ENCODE assay signal across 18 mouse cellular contexts in genomic region chr11:96933562-96934276, GRCm38 (mm10). TPM values are rescaled to one million over a fixed set of nuclear protein-coding genes. Genes with fewer than 3 reads are reported as not detected.
DNase-seq lines count a peak whose midpoint lies in the region; ATAC-seq and TF ChIP-seq lines count a peak whose summit lies in the region.
"Had no signal": no experiment of that assay in that cellular context is flagged by ENCODE, and none has a peak within 500 bp of the region (broad histone marks: within the 10 kb centered on the region; RNA-seq: fewer than 3 reads in every experiment).

No protein-coding gene starts in this region.

- DNase-seq in kidney, postnatal 0 days (ENCODE audit: low spot score) = no peak
- DNase-seq in liver, postnatal 0 days = no peak
- DNase-seq in right cerebral cortex, postnatal 4 days = no peak
- DNase-seq in left cerebral cortex, postnatal 4 days = no peak
- DNase-seq in gastrocnemius, postnatal 36 days = no peak
- DNase-seq: cerebellum, adult 2 months; gastrocnemius, adult 2 months; thymus, postnatal 4 days had no signal

- no peak overlapping the region for H3K27ac ChIP-seq in hindbrain, embryonic 12.5 days
- H3K27ac ChIP-seq in hindbrain, embryonic 16.5 days (ENCODE audit: low read depth, low read length) = no peak overlapping the region
- peak overlapping the region; percentile 15; the same call in 1 of the 2 replicates for H3K27ac ChIP-seq in kidney, postnatal 0 days
- peak overlapping the region; percentile 90 for H3K27ac ChIP-seq in liver, postnatal 0 days (ENCODE audit: low read depth)
- H3K27ac ChIP-seq: gastrocnemius, adult 2 months; limb, embryonic 13.5 days; macrophage; neural tube, embryonic 15.5 days had no signal

- no peak overlapping the region for H3K4me3 ChIP-seq in hindbrain, embryonic 12.5 days
- H3K4me3 ChIP-seq in hindbrain, embryonic 16.5 days (ENCODE audit: low read length) = no peak overlapping the region
- H3K4me3 ChIP-seq in kidney, postnatal 0 days (replicated peaks; ENCODE audit: low read depth, low read length) = no peak overlapping the region
- H3K4me3 ChIP-seq in liver, postnatal 0 days (ENCODE audit: low read depth, low read length) = no peak overlapping the region
- H3K4me3 ChIP-seq: gastrocnemius, adult 2 months; limb, embryonic 13.5 days; neural tube, embryonic 15.5 days had no signal

- intact Hi-C loops in left cerebral cortex, postnatal 4 days (cut with DNase I) = no loop called here
- intact Hi-C loops in gastrocnemius, postnatal 36 days (cut with DNase I) = no loop called here

- ATAC-seq in hindbrain, embryonic 12.5 days (ENCODE audit: low FRiP score) = no peak
- no peak for ATAC-seq in hindbrain, embryonic 16.5 days
- peak; percentile 13 to 22; a peak in 1 of 4 replicates for ATAC-seq in hematopoietic stem cell, adult 5-6 weeks (replicated peaks in 1 of 2; ENCODE audit: insufficient read depth in 1 of 2, low FRiP score in 2 of 2, low TSS enrichment in 1 of 2, low read depth in 1 of 2, poor library complexity in 2 of 2, severe bottlenecking in 2 of 2)
- ATAC-seq in kidney, postnatal 0 days (replicated peaks; ENCODE audit: low FRiP score, low read depth) = no peak
- ATAC-seq in liver, postnatal 0 days = no peak
- ATAC-seq: activated CD4-positive, CD25-positive, alpha-beta regulatory T cell, adult 4 months had no signal

- 93% methylated on average over 13 of the region's 13 CpGs for WGBS in hindbrain, embryonic 12.5 days
- WGBS in hindbrain, embryonic 16.5 days = 91% methylated on average over 13 of the region's 13 CpGs
- 72% methylated on average over 13 of the region's 13 CpGs for WGBS in kidney, postnatal 0 days
- WGBS in liver, postnatal 0 days (ENCODE audit: insufficient replicate concordance) = 81% methylated on average over 13 of the region's 13 CpGs

- peak overlapping the region; percentile 18; the same call in 1 of the 2 replicates for H3K9ac ChIP-seq in hindbrain, embryonic 12.5 days
- H3K9ac ChIP-seq in hindbrain, embryonic 16.5 days (ENCODE audit: low read depth, low read length) = no peak overlapping the region
- H3K9ac ChIP-seq in kidney, postnatal 0 days (ENCODE audit: low read depth, low read length) = no peak overlapping the region
- H3K9ac ChIP-seq in liver, postnatal 0 days (replicated peaks) = no peak overlapping the region
- H3K9ac ChIP-seq: neural tube, embryonic 15.5 days had no signal

- TF ChIP-seq EP300 in liver, postnatal 0 days (IDR thresholded peaks at IDR 0.05; ENCODE audit: low read depth) = no peak

- H3K4me1 ChIP-seq in hindbrain, embryonic 12.5 days = peaks cover 10% of the 10 kb centered on the region; the same call in 1 of the 2 replicates
- H3K4me1 ChIP-seq in hindbrain, embryonic 16.5 days (ENCODE audit: control insufficient read depth, insufficient read depth, low read depth, low read length) = 0 out of 2 replicates have a peak, but pooled peaks cover 2% of the 10 kb centered on the region
- 0 out of 2 replicates have a peak, but pooled peaks cover 10% of the 10 kb centered on the region for H3K4me1 ChIP-seq in kidney, postnatal 0 days (replicated peaks; ENCODE audit: insufficient read depth, low read length)
- peaks cover 42% of the 10 kb centered on the region for H3K4me1 ChIP-seq in liver, postnatal 0 days (ENCODE audit: insufficient read depth)
- H3K4me1 ChIP-seq: neural tube, embryonic 15.5 days had no signal

- TF ChIP-seq CTCF in kidney, postnatal 0 days (IDR thresholded peaks at IDR 0.05; ENCODE audit: low read depth) = no peak
- TF ChIP-seq CTCF in liver, postnatal 0 days (IDR thresholded peaks at IDR 0.05; ENCODE audit: low read depth) = no peak

- no peaks in the 10 kb centered on the region for H3K9me3 ChIP-seq in hindbrain, embryonic 12.5 days (replicated peaks)
- H3K9me3 ChIP-seq in hindbrain, embryonic 16.5 days (ENCODE audit: control insufficient read depth, low read length) = no peaks in the 10 kb centered on the region
- no peaks in the 10 kb centered on the region for H3K9me3 ChIP-seq in kidney, postnatal 0 days (replicated peaks; ENCODE audit: low read length)
- no peaks in the 10 kb centered on the region for H3K9me3 ChIP-seq in liver, postnatal 0 days (ENCODE audit: low read length)
- H3K9me3 ChIP-seq: forebrain, embryonic 10.5 days; limb, embryonic 13.5 days; neural tube, embryonic 15.5 days had no signal

- no peak overlapping the region for H3K4me2 ChIP-seq in hindbrain, embryonic 12.5 days (replicated peaks)
- no peak overlapping the region for H3K4me2 ChIP-seq in hindbrain, embryonic 16.5 days (ENCODE audit: low read length)
- no peak overlapping the region for H3K4me2 ChIP-seq in kidney, postnatal 0 days (ENCODE audit: low read length)
- no peak overlapping the region for H3K4me2 ChIP-seq in liver, postnatal 0 days (ENCODE audit: low read depth, low read length)

- H3K36me3 ChIP-seq in hindbrain, embryonic 12.5 days = no peaks in the 10 kb centered on the region
- no peaks in the 10 kb centered on the region for H3K36me3 ChIP-seq in hindbrain, embryonic 16.5 days (ENCODE audit: control insufficient read depth, insufficient read depth, low read length)
- H3K36me3 ChIP-seq in kidney, postnatal 0 days (ENCODE audit: insufficient read depth, low read length) = no peaks in the 10 kb centered on the region
- H3K36me3 ChIP-seq in liver, postnatal 0 days (replicated peaks; ENCODE audit: insufficient read depth, low read length) = peaks cover 8% of the 10 kb centered on the region
- H3K36me3 ChIP-seq: forebrain, embryonic 10.5 days; limb, embryonic 13.5 days; neural tube, embryonic 15.5 days had no signal

- H3K27me3 ChIP-seq in hindbrain, embryonic 12.5 days = peaks cover 13% of the 10 kb centered on the region
- H3K27me3 ChIP-seq in hindbrain, embryonic 16.5 days (replicated peaks; ENCODE audit: control insufficient read depth, insufficient read depth, low read length) = peaks cover 4% of the 10 kb centered on the region; the same call in 1 of the 2 replicates
- no peaks in the 10 kb centered on the region for H3K27me3 ChIP-seq in kidney, postnatal 0 days (ENCODE audit: insufficient read depth, low read length)
- H3K27me3 ChIP-seq in liver, postnatal 0 days (ENCODE audit: insufficient read depth, low read length) = no peaks in the 10 kb centered on the region

RNA-seq across cellular contexts. Expression of gene Prr15l, which starts 5.8 kb away (rescaled TPM):
- 0.53 and 1.5 TPM in 2 replicates for polyA plus RNA-seq in hindbrain, embryonic 12.5 days (2016; fragmentation: Nextera tagmentation; extraction: Ambion mirVana)
- polyA plus RNA-seq in hindbrain, embryonic 16.5 days (2015; fragmentation: Nextera tagmentation; extraction: Ambion mirVana) = 0.35 and 0.60 TPM in 2 replicates
- 0.74 TPM in 1 of 2 replicates, not detected in the other for total RNA-seq in hematopoietic stem cell, adult 5-6 weeks (2017)
- 76.5 and 88.2 TPM in 2 replicates for polyA plus RNA-seq in kidney, postnatal 0 days (2015; fragmentation: Nextera tagmentation; extraction: Ambion mirVana)
- polyA plus RNA-seq in liver, postnatal 0 days (2015; fragmentation: Nextera tagmentation; extraction: Ambion mirVana) = 10.1 and 13.9 TPM in 2 replicates
- total RNA-seq in left cerebral cortex, postnatal 4 days (2021) = not detected
- total RNA-seq in gastrocnemius, postnatal 36 days (2021) = not detected
- total RNA-seq: gastrocnemius, adult 2 months; layer of hippocampus, postnatal 25 days; monocyte, adult 5-6 weeks had no signal
- polyA plus RNA-seq: cerebellum, adult 2 months; macrophage had no signal

RNA-seq across cellular contexts. Expression of gene Pnpo, which starts 10.1 kb away (rescaled TPM):
- 21.5 and 22.5 TPM in 2 replicates for polyA plus RNA-seq in hindbrain, embryonic 12.5 days (2016; fragmentation: Nextera tagmentation; extraction: Ambion mirVana)
- polyA plus RNA-seq in hindbrain, embryonic 16.5 days (2015; fragmentation: Nextera tagmentation; extraction: Ambion mirVana) = 36.2 and 37.3 TPM in 2 replicates
- 32.5 and 32.6 TPM in 2 replicates for total RNA-seq in hematopoietic stem cell, adult 5-6 weeks (2017)
- 31.7 and 33.2 TPM in 2 replicates for polyA plus RNA-seq in kidney, postnatal 0 days (2015; fragmentation: Nextera tagmentation; extraction: Ambion mirVana)
- polyA plus RNA-seq in liver, postnatal 0 days (2015; fragmentation: Nextera tagmentation; extraction: Ambion mirVana) = 271 and 273 TPM in 2 replicates
- total RNA-seq in left cerebral cortex, postnatal 4 days (2021) = 10 to 100 TPM; 11.7 to 15.1 TPM
- total RNA-seq in gastrocnemius, postnatal 36 days (2021) = 1 to 10 TPM; 6.6 to 7.5 TPM

RNA-seq across cellular contexts. Expression of gene Cdk5rap3, which starts 17.4 kb away (rescaled TPM):
- polyA plus RNA-seq in hindbrain, embryonic 12.5 days (2016; fragmentation: Nextera tagmentation; extraction: Ambion mirVana) = 98.8 and 98.9 TPM in 2 replicates
- 81.2 and 84.8 TPM in 2 replicates for polyA plus RNA-seq in hindbrain, embryonic 16.5 days (2015; fragmentation: Nextera tagmentation; extraction: Ambion mirVana)
- 48.3 and 59.6 TPM in 2 replicates for total RNA-seq in hematopoietic stem cell, adult 5-6 weeks (2017)
- polyA plus RNA-seq in kidney, postnatal 0 days (2015; fragmentation: Nextera tagmentation; extraction: Ambion mirVana) = 77.8 and 81.6 TPM in 2 replicates
- polyA plus RNA-seq in liver, postnatal 0 days (2015; fragmentation: Nextera tagmentation; extraction: Ambion mirVana) = 38.3 and 38.4 TPM in 2 replicates
- 10 to 100 TPM; 63.3 to 65.4 TPM for total RNA-seq in left cerebral cortex, postnatal 4 days (2021)
- 10 to 100 TPM; 21.0 to 25.3 TPM for total RNA-seq in gastrocnemius, postnatal 36 days (2021)

RNA-seq across cellular contexts. Expression of gene Sp2, which starts 49.0 kb away (rescaled TPM):
- 19.0 and 20.8 TPM in 2 replicates for polyA plus RNA-seq in hindbrain, embryonic 12.5 days (2016; fragmentation: Nextera tagmentation; extraction: Ambion mirVana)
- 13.5 and 19.0 TPM in 2 replicates for polyA plus RNA-seq in hindbrain, embryonic 16.5 days (2015; fragmentation: Nextera tagmentation; extraction: Ambion mirVana)
- total RNA-seq in hematopoietic stem cell, adult 5-6 weeks (2017) = 2.5 and 3.1 TPM in 2 replicates
- polyA plus RNA-seq in kidney, postnatal 0 days (2015; fragmentation: Nextera tagmentation; extraction: Ambion mirVana) = 16.3 and 16.4 TPM in 2 replicates
- polyA plus RNA-seq in liver, postnatal 0 days (2015; fragmentation: Nextera tagmentation; extraction: Ambion mirVana) = 6.8 and 7.1 TPM in 2 replicates
- 10 to 100 TPM in 1 of 2 experiments, 1 to 10 TPM in 1; 9.5 to 11.5 TPM for total RNA-seq in left cerebral cortex, postnatal 4 days (2021)
- total RNA-seq in gastrocnemius, postnatal 36 days (2021) = 10 to 100 TPM in 1 of 2 experiments, 1 to 10 TPM in 1; 8.6 to 12.5 TPM

Comparison
In these comparisons a context has a peak if more than half of its experiments do, and no peak if none do; other contexts are left out.
1. ATAC-seq: peak in hematopoietic stem cell, adult 5-6 weeks (2 of 2); none in hindbrain, embryonic 12.5 days (single experiment), hindbrain, embryonic 16.5 days (single experiment), kidney, postnatal 0 days (single experiment) and liver, postnatal 0 days (single experiment).
2. H3K27ac ChIP-seq: peak in kidney, postnatal 0 days (single experiment) and liver, postnatal 0 days (single experiment); none in hindbrain, embryonic 12.5 days (single experiment) and hindbrain, embryonic 16.5 days (single experiment).